Mouse (Mus musculus) right cerebral cortex, postnatal 36 days (tissue): ENCODE data around the gene Pmis2.
A peak's percentile ranks its signal among the peaks of the same experiment; 100 is the strongest.

Source experiments
- DNase-seq, 2 experiments: peaks; one replicate each; pipeline ENCODE4 v3.0.0; 2022; ENCODE audit warnings: low spot score in 2 of 2, mixed read lengths in 1 of 2

Gene Pmis2

GRCm38 (mm10) chr7:30633762-30634412, 37.5 kb downstream of the Pmis2 start:
- no peak for DNase-seq

DNA sequence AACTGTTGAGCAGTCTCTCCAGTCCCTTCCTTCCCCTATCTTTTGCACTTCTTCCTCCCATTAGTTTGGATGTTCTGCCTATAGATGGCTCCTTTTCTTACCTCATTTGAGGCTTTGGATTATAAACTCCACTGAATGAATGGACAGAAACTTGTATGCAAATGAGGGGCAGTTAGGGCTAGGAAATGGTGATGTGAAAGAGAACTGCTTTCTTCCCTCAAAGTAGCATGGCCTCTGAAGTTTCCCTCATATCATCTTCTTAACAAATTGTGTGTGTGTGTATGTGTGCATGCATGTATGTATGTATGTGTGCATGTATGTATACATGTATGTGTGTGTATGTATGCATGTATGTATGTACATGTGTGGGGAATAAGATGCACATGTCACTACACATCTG, 42.4 kb downstream of the Pmis2 start:
- no peak for DNase-seq

DNA sequence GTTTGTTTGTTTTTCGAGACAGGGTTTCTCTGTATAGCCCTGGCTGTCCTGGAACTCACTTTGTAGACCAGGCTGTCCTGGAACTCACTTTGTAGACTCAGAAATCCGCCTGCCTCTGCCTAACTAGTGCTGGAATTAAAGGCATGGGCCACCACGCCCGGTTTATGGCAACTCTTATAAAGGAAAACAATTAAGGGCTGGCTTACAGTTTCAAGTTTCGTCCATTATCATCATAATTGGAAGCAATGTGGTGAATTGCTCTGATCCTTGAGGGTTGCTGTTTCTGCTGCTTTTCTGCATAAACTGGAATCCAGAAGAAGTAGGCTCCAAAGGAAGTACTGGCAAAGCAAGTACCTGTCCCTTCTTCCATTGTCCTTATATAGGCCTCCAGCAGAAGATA, 44.8 kb downstream of the Pmis2 start:
- DNase-seq, result no peak

DNA sequence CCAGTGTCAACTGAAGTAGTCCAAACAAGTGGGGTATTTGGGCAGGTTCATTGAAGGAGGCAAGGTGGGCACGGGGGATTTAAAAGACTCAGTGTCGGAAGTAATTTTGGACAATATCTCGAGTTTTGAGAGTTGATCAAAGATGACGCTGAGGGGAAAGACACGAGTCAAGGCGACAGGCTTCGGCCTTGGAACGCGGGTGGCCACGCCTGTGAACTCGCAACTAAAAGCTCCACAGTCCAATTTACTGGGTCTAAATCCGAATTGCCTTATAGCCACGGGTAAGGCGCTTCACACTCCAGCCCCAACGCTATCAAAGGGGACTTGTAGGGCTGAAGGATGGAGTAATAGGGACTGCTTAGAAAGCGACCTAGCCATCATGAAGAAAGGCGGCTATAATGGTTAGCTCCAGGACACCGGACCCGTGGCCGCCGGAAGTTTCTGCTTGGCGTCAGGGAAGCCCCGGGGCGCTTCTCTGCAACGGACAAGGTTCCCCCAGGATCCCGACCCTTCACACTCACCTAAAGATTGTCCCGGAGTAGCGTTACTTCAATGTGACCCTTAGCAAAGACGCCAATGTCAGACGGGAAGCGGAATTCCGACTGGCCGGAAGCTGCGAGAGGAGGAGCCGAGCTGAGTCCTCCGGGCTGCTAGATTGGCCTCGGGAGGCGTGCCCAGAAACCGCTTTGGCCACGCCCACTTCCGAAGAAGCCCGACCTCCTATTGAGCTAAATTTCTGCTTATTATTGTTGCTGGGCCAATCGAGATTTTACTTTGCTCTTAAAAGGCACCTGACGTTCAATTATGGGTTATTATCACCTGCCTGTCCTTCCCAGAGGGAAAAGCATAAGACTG, 45.6 kb downstream of the Pmis2 start, which contains the start of gene Cox6b1:
Cox6b1 (minus strand) TSS at position 622 of the 855 bp plus-strand sequence.
- peak; percentile 77 to 83 for DNase-seq
